Mouse (Mus musculus) fibroblast of lung, adult 2 months (primary cell): ENCODE data around the gene Mpdu1.
"Not testable (repeated sequence)": the region's sequence is repeated elsewhere in the genome, so short reads cannot be mapped to it uniquely, and the experiment has no call there.

Experiments used
- DNase-seq: peaks from one replicate; pipeline ENCODE4 v3.0.0-alpha.2; 2011; ENCODE audit warnings: low read depth

Mpdu1 gene

DNA sequence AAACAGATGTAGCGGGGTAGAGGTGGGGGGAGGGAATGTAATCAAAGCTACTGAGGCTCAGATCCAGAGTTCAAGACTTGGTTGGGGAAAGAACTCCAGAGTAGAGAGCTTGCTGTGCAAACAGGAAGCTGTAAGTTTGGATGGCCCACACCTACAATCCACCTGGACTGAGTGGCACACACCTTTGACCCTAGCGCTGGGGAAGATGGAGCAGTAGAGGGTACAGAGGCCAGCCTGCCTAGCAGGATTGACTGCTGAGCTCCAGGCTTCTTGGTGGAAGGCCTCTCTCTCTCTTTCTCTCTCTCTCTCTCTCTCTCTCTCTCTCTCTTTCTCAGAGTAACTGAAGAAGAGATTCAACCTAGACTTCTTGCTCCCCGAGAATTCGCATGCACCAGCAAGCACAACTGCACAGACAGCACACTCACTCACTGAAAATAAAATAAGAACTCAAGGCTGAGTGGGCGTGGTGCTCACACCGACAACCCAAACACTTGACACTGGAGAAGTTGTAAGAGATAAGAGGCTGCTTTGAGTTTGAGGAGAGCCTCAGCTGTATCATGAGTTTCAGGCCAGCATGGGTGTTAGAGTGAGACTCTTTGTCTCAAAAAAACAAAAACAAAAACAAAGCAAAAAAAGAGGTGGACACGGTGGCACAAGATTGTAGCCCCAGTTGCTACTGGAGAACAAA, 41.9 kb downstream of the Mpdu1 start:
- no peak for DNase-seq

DNA sequence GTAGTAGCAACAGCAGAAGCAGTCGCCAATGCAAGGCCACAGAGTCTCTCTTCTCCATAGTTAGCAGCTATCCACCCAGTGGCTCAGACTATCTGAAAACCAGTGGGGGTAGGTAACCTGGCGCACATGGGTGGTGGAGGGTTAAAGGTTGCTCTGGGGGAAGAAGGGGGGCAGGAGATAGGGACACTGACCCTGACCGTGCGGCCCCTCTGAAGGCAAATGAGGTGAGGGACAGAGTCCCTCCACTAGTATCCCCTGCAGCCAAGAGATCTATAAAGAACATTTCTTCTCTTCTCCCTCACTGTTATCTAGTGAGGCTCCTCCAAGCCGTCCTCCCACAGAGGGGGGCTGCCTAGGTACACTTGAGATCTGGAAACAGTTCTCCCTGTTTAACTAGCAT, 44.6 kb downstream of the Mpdu1 start, which contains the start of gene Shbg:
TSS of gene Shbg (minus strand) at position 101 of the 400 bp plus-strand sequence.
- DNase-seq = no peak

DNA sequence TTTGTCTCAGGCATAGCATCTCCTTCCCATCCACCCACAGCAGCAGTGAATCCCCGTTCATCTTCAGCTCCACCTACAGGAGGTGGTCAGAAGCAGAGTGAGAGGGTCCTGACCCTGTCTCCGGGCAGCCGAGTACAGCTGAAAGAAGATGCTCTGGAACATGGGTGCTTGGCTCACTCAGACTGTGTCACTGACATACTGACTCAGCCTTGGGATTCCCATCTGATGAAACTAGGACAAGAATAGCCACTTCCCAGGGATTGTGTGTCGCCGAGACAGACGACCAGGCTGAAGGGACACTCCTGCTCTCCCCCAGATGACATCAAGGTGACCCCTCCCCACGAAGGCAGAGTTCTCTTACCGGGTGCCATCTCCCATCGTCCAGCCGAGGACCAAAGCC, 45.7 kb downstream of the Mpdu1 start:
- no peak for DNase-seq

DNA sequence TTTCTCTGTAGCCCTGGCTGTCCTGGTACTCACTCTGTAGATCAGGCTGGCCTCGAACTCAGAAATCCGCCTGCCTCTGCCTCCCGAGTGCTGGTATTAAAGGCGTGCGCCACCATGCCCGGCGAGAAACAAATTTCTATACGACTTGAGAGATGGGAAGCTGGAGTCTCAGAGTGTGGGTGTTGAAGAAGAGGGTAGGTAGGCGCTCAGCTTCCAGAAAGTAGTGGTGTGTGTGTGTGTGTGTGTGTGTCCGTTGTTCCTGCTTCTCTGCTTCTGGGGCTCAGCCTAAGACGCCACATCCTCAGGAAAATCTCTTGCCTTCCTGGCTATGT, 48.2 kb downstream of the Mpdu1 start:
- DNase-seq = not testable (repeated sequence)

DNA sequence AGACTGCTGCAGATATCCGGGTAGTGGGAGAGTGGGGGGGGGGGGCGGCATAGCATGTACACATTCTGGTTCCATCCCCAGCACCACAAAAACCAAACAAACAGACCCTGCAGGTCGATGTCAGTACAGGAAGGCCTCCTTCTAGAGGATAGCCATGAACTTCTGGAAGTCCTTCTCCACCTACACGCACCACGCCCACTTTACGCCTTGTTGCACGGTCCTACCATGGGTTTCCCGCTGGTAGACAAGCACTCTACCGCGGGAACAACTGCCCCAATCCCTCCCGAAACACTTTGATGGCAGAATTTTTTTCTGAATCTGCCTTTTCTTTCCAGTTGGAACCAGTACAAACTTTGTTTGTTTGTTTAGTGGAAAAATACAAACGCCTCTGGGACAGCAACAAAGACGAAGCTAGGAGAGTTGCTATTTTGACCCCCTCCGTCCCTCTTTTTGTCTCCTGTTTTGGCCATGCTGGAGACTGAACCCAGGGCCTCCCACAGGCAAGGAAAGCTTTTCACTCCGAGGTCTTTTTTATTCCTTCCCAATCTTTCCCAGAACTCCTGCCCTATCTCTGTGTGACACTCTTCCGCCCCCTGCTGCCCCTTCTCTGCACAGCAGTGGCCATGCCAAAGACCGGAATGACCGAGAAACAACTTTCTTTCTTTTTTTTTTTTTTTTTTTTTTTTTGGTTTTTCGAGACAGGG, 48.7 kb downstream of the Mpdu1 start:
- peak; percentile 73 for DNase-seq

DNA sequence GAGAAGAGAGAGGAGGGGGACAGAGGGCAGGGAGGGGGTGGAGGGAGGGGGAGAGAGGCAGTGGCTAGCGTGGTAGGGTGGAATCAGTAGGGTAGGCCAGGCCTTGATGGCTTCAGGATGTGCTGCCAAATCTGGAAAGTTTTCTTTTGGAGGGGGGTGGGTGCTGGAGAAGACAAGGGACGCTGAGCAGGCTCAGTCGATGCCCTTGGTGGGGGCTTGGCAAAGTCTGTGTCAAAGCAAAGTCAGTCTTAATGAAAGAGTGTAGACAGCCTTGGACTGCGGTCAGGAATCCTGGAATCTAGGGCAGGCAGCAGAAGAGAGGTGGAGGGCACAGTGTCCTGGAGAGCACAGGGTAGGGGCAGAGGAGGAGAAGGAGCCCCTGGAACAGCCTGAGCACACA, 51.5 kb downstream of the Mpdu1 start:
- no peak for DNase-seq

DNA sequence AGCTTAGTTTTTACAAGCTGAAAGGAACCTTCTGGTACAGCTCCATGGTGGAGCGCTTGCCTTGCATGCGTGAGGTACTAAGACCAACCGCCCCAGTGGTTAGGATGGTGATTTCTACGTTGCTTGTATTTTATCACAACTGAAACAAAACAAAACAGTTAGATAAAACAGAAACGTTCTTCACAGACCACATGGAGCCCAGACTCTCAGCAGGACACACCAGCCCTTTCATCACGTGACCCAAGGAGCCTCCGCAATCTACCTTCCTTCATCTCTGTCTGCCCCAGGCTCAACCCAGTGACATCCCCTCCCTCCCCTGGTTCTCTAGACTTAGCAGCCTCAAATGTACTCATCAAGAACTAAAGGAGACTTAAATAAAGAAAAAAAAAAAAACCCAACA, 53.0 kb downstream of the Mpdu1 start:
- no peak for DNase-seq

DNA sequence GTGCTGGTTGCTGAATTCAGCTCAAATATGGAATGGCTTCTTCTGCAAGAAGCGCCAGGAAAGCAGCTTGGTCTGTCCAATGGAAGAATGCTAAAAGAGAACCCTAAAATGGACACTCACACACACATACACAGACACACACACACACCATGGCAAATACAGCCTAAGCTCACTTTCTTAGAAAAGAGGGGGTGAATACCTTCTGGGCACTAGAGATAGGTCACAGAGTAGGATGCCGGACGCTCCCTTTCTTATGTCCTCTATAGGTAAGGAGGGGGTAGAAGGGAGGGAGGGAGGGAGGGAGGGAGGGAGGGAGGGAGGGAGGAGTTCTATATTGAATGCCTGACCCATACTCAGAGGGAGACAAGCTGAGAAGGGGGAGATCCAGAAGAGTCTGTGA, 53.9 kb downstream of the Mpdu1 start:
- no peak for DNase-seq

DNA sequence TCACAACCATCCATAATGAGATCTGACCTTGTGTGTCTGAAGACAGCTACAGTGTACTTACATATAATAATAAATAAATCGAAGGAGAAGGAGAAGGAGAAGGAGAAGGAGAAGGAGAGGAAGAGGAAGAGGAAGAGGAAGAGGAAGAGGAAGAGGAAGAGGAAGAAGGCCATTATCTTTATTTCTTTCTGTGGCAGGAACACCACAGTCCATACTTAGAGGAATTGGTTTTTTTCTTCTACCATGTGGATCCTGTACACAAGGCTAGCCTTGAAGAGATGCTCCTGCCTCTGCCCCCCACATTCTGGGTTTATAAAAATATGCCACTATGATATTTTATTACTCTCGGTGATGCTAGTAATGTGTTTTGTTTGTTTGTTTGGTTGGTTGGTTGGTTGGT, 55.6 kb downstream of the Mpdu1 start:
- DNase-seq = no peak
